Mouse (Mus musculus) liver, adult 2 months (tissue): ENCODE data around the gene 4933427D14Rik. TPM values are rescaled to one million over a fixed set of nuclear protein-coding genes. Genes with fewer than 3 reads are reported as not detected.

Source experiments
- DNase-seq: peaks from one replicate; pipeline ENCODE4 v3.0.0-alpha.2; 2011; ENCODE audit warnings: low read depth, low spot score; ENCODE audit errors: extremely low read depth
- H3K27ac ChIP-seq: fragments of 200-500 bp; replicated peaks from 2 replicates; pipeline ENCODE4 v1.5.1; 2012; ENCODE audit warnings: low read depth, mild to moderate bottlenecking, control low read depth, inconsistent platforms, low read length; ENCODE audit not compliant: insufficient read depth
- H3K27me3 ChIP-seq: fragments of 200-500 bp; 2 replicates; pipeline ENCODE4 v1.6.1; 2012; ENCODE audit warnings: mild to moderate bottlenecking, moderate library complexity, low read length, inconsistent platforms; ENCODE audit not compliant: control insufficient read depth, insufficient read depth
- H3K36me3 ChIP-seq: fragments of 200-500 bp; 2 replicates; pipeline ENCODE4 v1.6.1; 2012; ENCODE audit warnings: low read length, inconsistent platforms; ENCODE audit not compliant: control insufficient read depth, insufficient read depth
- H3K4me1 ChIP-seq: fragments of 200-500 bp; 2 replicates; pipeline ENCODE4 v1.6.1; 2011; ENCODE audit warnings: low read length; ENCODE audit not compliant: control insufficient read depth, insufficient read depth
- H3K4me3 ChIP-seq: fragments of 200-500 bp; 2 replicates; pipeline ENCODE4 v1.5.1; 2011; ENCODE audit warnings: low read depth, mild to moderate bottlenecking, control low read depth, low read length, moderate library complexity; ENCODE audit not compliant: insufficient read depth
- H3K79me2 ChIP-seq: fragments of 200-500 bp; 2 replicates; pipeline ENCODE4 v1.6.1; 2012; ENCODE audit warnings: inconsistent platforms, mild to moderate bottlenecking, low read length, moderate library complexity; ENCODE audit not compliant: control insufficient read depth, insufficient read depth
- H3K9ac ChIP-seq: fragments of 200-500 bp; 2 replicates; pipeline ENCODE4 v1.6.1; 2012; ENCODE audit warnings: low read depth, mild to moderate bottlenecking, control low read depth, inconsistent platforms, low read length
- CTCF ChIP-seq: fragments of 200-500 bp; IDR thresholded peaks from 2 replicates; pipeline ENCODE4 v1.5.1; 2011; ENCODE audit warnings: low read depth, low read length, control low read depth
- POLR2A ChIP-seq: fragments of 200-500 bp; IDR thresholded peaks from 2 replicates; pipeline ENCODE4 v1.6.1; 2011; ENCODE audit warnings: low read length, control low read depth; ENCODE audit not compliant: insufficient read depth; ENCODE audit errors: extremely low read depth
- WGBS: fragments of 180-500 bp; shearing (Covaris S2); methylation state at CpG from one replicate; pipeline ENCODE4 v1.1.7; 2018; 5-methylcytosine and 5-hydroxymethylcytosine counted together
- polyA plus RNA-seq: library from polyadenylated mRNA; depleted of rRNA; stranded (reverse); fragments of >200 nt; gene quantifications from 2 replicates; pipeline ENCODE4 v1.2.3, GENCODE M21; 2012
- total RNA-seq: library from RNA; depleted of rRNA; stranded (reverse); fragments of >200 nt; gene quantifications from 2 replicates; pipeline ENCODE4 v1.2.3, GENCODE M21; 2014

Gene 4933427D14Rik
- total and polyA plus RNA-seq, 2 experiments: 1.7 to 2.2 TPM

- no peaks in the 10 kb centered on the region for H3K4me1 ChIP-seq
- no peak overlapping the region for H3K9ac ChIP-seq
- H3K27me3 ChIP-seq: peaks cover 15% of the 10 kb centered on the region
- DNase-seq: no peak
- H3K79me2 ChIP-seq: no peaks in the 10 kb centered on the region
- 22% methylated on average over 24 of the region's 24 CpGs for WGBS
- no peak for TF ChIP-seq POLR2A
- TF ChIP-seq CTCF: no peak
- H3K27ac ChIP-seq: no peak overlapping the region
- peak overlapping the region; percentile 28; the same call in 1 of the 2 replicates for H3K4me3 ChIP-seq
- no peaks in the 10 kb centered on the region for H3K36me3 ChIP-seq
These were observed 72.5 kb downstream of the 4933427D14Rik start for GRCm38 (mm10) chr11:72134536-72135382.

GRCm38 (mm10) chr11:72133075-72133474, 74.2 kb downstream of the 4933427D14Rik start:
- no peak for DNase-seq
- Histone ChIP-seq H3K79me2 (no peaks in the 10 kb centered on the region), H3K27me3 (peaks cover 15% of the 10 kb centered on the region), H3K27ac (no peak overlapping the region), H3K4me1 (no peaks in the 10 kb centered on the region), H3K9ac (no peak overlapping the region), H3K4me3 (no peak overlapping the region), H3K36me3 (no peaks in the 10 kb centered on the region)
- WGBS: 64% methylated on average over 10 of the region's 10 CpGs
- TF ChIP-seq POLR2A (no peak), CTCF (no peak)

GRCm38 (mm10) chr11:72132266-72132665, 75.0 kb downstream of the 4933427D14Rik start:
- H3K27me3 ChIP-seq: peaks cover 15% of the 10 kb centered on the region
- H3K27ac ChIP-seq: no peak overlapping the region
- DNase-seq: peak; percentile 8

GRCm38 (mm10) chr11:72131697-72132096, 75.6 kb downstream of the 4933427D14Rik start:
- 81% methylated on average over 1 of the region's 1 CpGs for WGBS
- H3K9ac ChIP-seq: no peak overlapping the region

More at GRCm38 (mm10) chr11:72132266-72132665, 75.0 kb downstream of the 4933427D14Rik start:
- H3K4me3 ChIP-seq: no peak overlapping the region
- TF ChIP-seq POLR2A: no peak
- TF ChIP-seq CTCF: no peak
- H3K36me3 ChIP-seq: no peaks in the 10 kb centered on the region
- no peak overlapping the region for H3K9ac ChIP-seq
- 10% methylated on average over 3 of the region's 3 CpGs for WGBS
- H3K79me2 ChIP-seq: no peaks in the 10 kb centered on the region
- H3K4me1 ChIP-seq: no peaks in the 10 kb centered on the region

GRCm38 (mm10) chr11:72130905-72131304, 76.4 kb downstream of the 4933427D14Rik start:
- H3K4me3 ChIP-seq: no peak overlapping the region
- peaks cover 14% of the 10 kb centered on the region for H3K27me3 ChIP-seq
- H3K36me3 ChIP-seq: no peaks in the 10 kb centered on the region
- no peak overlapping the region for H3K9ac ChIP-seq
- TF ChIP-seq CTCF (no peak), POLR2A (no peak)
- WGBS: 91% methylated on average over 3 of the region's 3 CpGs
- no peaks in the 10 kb centered on the region for H3K79me2 ChIP-seq
- no peaks in the 10 kb centered on the region for H3K4me1 ChIP-seq
- H3K27ac ChIP-seq: no peak overlapping the region
- no peak for DNase-seq

More at GRCm38 (mm10) chr11:72131697-72132096, 75.6 kb downstream of the 4933427D14Rik start:
- no peaks in the 10 kb centered on the region for H3K79me2 ChIP-seq
- TF ChIP-seq CTCF: no peak
- no peak for TF ChIP-seq POLR2A
- peaks cover 15% of the 10 kb centered on the region for H3K27me3 ChIP-seq
- H3K4me3 ChIP-seq: no peak overlapping the region
- H3K36me3 ChIP-seq: no peaks in the 10 kb centered on the region
- DNase-seq: no peak
- H3K4me1 ChIP-seq: no peaks in the 10 kb centered on the region
- no peak overlapping the region for H3K27ac ChIP-seq

- H3K4me3 ChIP-seq: no peak overlapping the region
- H3K27ac ChIP-seq: no peak overlapping the region
- H3K36me3 ChIP-seq: no peaks in the 10 kb centered on the region
- no peak overlapping the region for H3K9ac ChIP-seq
- no peak for DNase-seq
- WGBS: 76% methylated on average over 3 of the region's 3 CpGs
- TF ChIP-seq POLR2A (no peak), CTCF (no peak)
- peaks cover 10% of the 10 kb centered on the region for H3K27me3 ChIP-seq
- H3K79me2 ChIP-seq: no peaks in the 10 kb centered on the region
- H3K4me1 ChIP-seq: no peaks in the 10 kb centered on the region
These were observed 76.8 kb downstream of the 4933427D14Rik start for GRCm38 (mm10) chr11:72130472-72130871.
